Mouse (Mus musculus) megakaryocyte, embryonic 14.5 days (primary cell): ENCODE measurements around the gene Tmprss7.

Source experiments
- FLI1 ChIP-seq: IDR thresholded peaks from 2 replicates; pipeline ENCODE4 v1.6.1; 2012; ENCODE audit warnings: low read length, inconsistent platforms, mixed read lengths
- GATA1 ChIP-seq: IDR thresholded peaks from 3 replicates; pipeline ENCODE4 v1.6.1; 2012; ENCODE audit warnings: mixed read lengths, low read length, inconsistent platforms, borderline replicate concordance

DNA sequence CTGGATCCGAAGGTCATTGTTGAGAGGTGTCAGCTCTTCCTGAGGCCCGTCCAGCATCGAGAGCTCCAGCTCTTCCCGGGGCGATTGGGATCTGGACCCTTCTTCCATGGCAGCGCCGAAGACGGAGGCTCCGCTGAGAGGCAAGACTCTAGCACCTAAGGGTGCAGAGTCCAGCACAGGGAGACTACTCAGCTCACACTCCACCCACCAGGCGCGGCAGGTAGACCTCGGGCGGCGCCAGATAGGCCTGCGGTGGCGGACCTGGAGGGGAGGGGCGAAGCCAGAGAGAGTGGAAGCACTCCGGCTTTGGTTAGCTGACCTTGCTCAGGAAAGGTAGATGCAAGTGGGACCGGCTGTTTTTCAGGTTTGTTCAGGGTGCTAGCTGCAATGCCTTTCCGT, 39.5 kb downstream of the Tmprss7 start, which contains the start of gene BC016579:
- no peak for TF ChIP-seq GATA1
- no peak for TF ChIP-seq FLI1
